Mouse (Mus musculus) heart, postnatal 0 days (tissue): ENCODE results near the gene Ppp2r2c. TPM values are rescaled to one million over a fixed set of nuclear protein-coding genes. Genes with fewer than 3 reads are reported as not detected.

Source experiments
- ATAC-seq: fragments of 200-750 bp; cut with Nextera tagmentation; 2 replicates; pipeline ENCODE4 v1.8.0; 2017; ENCODE audit warnings: low read depth, moderate number of reproducible peaks, moderate library complexity; ENCODE audit not compliant: insufficient read depth
- DNase-seq: peaks from one replicate; pipeline ENCODE4 v3.0.0-alpha.2; 2016; ENCODE audit warnings: low spot score
- H3K27ac ChIP-seq: fragments of 300-500 bp; sonication (generic); 2 replicates; pipeline ENCODE4 v1.5.1; 2014; ENCODE audit warnings: low read depth, mild to moderate bottlenecking
- H3K27me3 ChIP-seq: fragments of 300-500 bp; sonication (generic); 2 replicates; pipeline ENCODE4 v1.6.1; 2014; ENCODE audit warnings: low read length, mixed read lengths; ENCODE audit not compliant: control insufficient read depth, insufficient read depth
- H3K36me3 ChIP-seq: fragments of 300-500 bp; sonication (generic); replicated peaks from 2 replicates; pipeline ENCODE4 v1.6.1; 2014; ENCODE audit warnings: low read length, mixed read lengths; ENCODE audit not compliant: control insufficient read depth, insufficient read depth
- H3K4me1 ChIP-seq: fragments of 300-500 bp; sonication (generic); 2 replicates; pipeline ENCODE4 v1.6.1; 2014; ENCODE audit warnings: antibody characterized with exemption; ENCODE audit not compliant: control insufficient read depth, insufficient read depth
- H3K4me2 ChIP-seq: fragments of 300-500 bp; sonication (generic); 2 replicates; pipeline ENCODE4 v1.6.1; 2014; ENCODE audit warnings: low read depth, mild to moderate bottlenecking, low read length, moderate library complexity
- H3K4me3 ChIP-seq: fragments of 300-500 bp; sonication (generic); 2 replicates; pipeline ENCODE4 v1.5.1; 2014; ENCODE audit warnings: low read depth, low read length
- H3K9ac ChIP-seq: fragments of 300-500 bp; sonication (generic); replicated peaks from 2 replicates; pipeline ENCODE4 v1.6.1; 2014; ENCODE audit warnings: low read depth, low read length, mixed read lengths
- H3K9me3 ChIP-seq: fragments of 300-500 bp; sonication (generic); replicated peaks from 2 replicates; pipeline ENCODE4 v1.6.1; 2016; ENCODE audit warnings: low read length; ENCODE audit not compliant: control insufficient read depth
- CTCF ChIP-seq: IDR thresholded peaks from 2 replicates; pipeline ENCODE4 v1.5.1; 2016; ENCODE audit warnings: antibody characterized with exemption, control low read depth, low read depth
- EP300 ChIP-seq: IDR thresholded peaks from 2 replicates; pipeline ENCODE4 v1.6.1; 2016; ENCODE audit warnings: antibody characterized with exemption, low read depth
- WGBS: fragments of 180-500 bp; shearing (Covaris S2); extraction: QIAGEN DNeasy Blood & Tissue Kit; methylation state at CpG from one replicate; pipeline ENCODE4 v1.1.7; 2014; 5-methylcytosine and 5-hydroxymethylcytosine counted together
- polyA plus RNA-seq: library from polyadenylated mRNA; unstranded; fragments of >200 nt; fragmentation: Nextera tagmentation; extraction: Ambion mirVana; gene quantifications from 2 replicates; pipeline ENCODE4 v1.2.1, GENCODE M21; 2015
- total RNA-seq: library from RNA; depleted of rRNA; stranded (reverse); fragments of >200 nt; gene quantifications from 2 replicates; pipeline ENCODE4 v1.2.3, GENCODE M21; 2014; ENCODE audit warnings: low replicate concordance

Gene Ppp2r2c
- total and polyA plus RNA-seq, 2 experiments from 2014 or later = not detected

DNA sequence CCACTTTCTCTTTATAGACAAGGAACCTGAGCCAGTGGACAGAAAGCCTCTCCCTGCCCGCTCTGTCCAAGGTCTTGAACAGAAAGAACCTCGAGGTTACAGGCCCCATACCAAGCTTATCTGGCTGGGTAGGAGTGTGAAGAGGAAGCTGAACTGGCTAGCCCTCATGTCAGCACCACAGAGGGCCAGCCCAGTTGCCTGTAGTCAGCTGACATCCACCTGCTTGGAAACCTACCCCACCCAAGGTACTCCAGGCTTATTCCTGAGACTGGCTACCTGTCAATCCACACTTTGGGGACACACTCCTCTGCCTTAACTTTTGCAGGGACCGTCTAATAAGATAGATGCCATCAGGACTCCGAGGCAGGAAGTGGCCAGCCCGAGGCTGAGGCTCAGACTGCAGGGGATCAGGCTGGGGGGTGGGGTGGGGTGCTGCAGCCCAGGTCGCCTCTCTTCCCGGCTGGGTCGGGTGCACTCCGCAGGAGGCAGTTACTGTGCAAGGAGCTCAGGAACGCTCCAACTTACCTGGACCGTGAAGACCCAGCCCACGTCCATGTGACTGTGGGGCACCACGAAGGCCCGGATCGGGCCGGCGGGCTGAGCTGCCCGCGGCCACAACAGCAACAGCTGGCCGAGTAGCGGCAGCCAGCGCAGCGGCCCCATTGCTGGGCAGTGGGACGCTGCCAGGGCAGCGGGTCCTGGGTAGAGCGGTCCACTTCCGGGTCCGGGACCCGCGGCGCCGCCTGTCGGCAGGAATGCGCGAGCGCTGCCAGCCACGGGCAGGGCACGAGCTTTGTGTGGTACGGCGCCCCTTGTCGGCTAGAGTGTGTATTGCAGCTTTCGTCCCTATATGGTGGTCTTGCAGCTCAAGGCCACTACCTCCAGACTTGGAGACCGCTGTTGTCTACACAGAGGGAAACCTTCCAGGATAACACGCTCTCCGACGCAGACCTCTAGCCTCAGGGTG lies 38.1 kb upstream of the Ppp2r2c start, which contains the start of gene Man2b2:
Man2b2 (minus strand) TSS at position 741 of the 967 bp plus-strand sequence.
- Histone ChIP-seq H3K9me3 (no peaks in the 10 kb centered on the region), H3K9ac (peak within 1 kb of the TSS; percentile 65), H3K27ac (peak within 1 kb of the TSS; percentile 39), H3K4me2 (peak within 1 kb of the TSS; percentile 89), H3K4me3 (peak within 1 kb of the TSS; percentile 67), H3K4me1 (peaks cover 5% of the 10 kb centered on the region; the same call in 1 of the 2 replicates), H3K27me3 (0 out of 2 replicates have a peak, but pooled peaks cover 5% of the 10 kb centered on the region), H3K36me3 (peaks cover 20% of the 10 kb centered on the region; the same call in 1 of the 2 replicates)
- TF ChIP-seq EP300 (peak; percentile 50; the same call in 1 of the 2 replicates), CTCF (peak; percentile 99)
- ATAC-seq (peak; percentile 93), DNase-seq (peak; percentile 53)
- WGBS = 2% methylated on average over 46 of the region's 46 CpGs

DNA sequence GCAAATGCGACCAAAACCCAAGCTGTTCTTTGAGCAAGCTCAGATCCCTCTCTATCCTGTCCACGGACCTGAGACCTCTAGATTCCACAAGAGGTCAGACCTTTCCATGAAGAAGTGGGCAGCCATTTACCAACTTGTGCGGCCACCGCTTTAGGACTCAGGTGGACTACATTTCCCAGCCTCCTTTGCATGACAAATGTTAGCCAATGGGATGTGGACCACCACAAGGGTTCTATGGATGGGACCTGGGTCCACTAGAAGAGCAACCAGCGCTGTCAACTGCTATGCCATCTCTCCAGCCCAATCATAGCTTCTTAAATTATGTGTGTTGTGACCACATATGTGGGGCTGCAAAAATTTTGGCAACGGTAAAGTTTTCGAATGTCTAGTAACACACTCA lies 37.0 kb upstream of the Ppp2r2c start:
- no peak overlapping the region for H3K4me2 ChIP-seq
- H3K27ac ChIP-seq = no peak overlapping the region
- no peak for DNase-seq
- no peaks in the 10 kb centered on the region for H3K9me3 ChIP-seq
- no peak overlapping the region for H3K4me3 ChIP-seq
- H3K9ac ChIP-seq = no peak overlapping the region
- ATAC-seq = no peak
- 55% methylated on average over 7 of the region's 7 CpGs for WGBS
- H3K36me3 ChIP-seq = peaks cover 15% of the 10 kb centered on the region; the same call in 1 of the 2 replicates
- TF ChIP-seq EP300 (no peak), CTCF (no peak)
- H3K4me1 ChIP-seq = peaks cover 5% of the 10 kb centered on the region; the same call in 1 of the 2 replicates
- 0 out of 2 replicates have a peak, but pooled peaks cover 5% of the 10 kb centered on the region for H3K27me3 ChIP-seq

GRCm38 (mm10) chr5:36835933-36836332 lies 32.4 kb upstream of the Ppp2r2c start:
- DNase-seq = peak; percentile 24
- ATAC-seq = no peak; the same call in 1 of the 2 replicates
- no peak overlapping the region for H3K4me2 ChIP-seq
- TF ChIP-seq CTCF = peak; percentile 96
- TF ChIP-seq EP300 = no peak
- no peak overlapping the region for H3K9ac ChIP-seq
- 0 out of 2 replicates have a peak, but pooled peaks cover 5% of the 10 kb centered on the region for H3K27me3 ChIP-seq
- no peaks in the 10 kb centered on the region for H3K4me1 ChIP-seq
- no peaks in the 10 kb centered on the region for H3K9me3 ChIP-seq
- no peak overlapping the region for H3K4me3 ChIP-seq
- H3K27ac ChIP-seq = no peak overlapping the region
- WGBS = 2% methylated on average over 6 of the region's 6 CpGs
- no peaks in the 10 kb centered on the region for H3K36me3 ChIP-seq

GRCm38 (mm10) chr5:36839032-36839431 lies 29.3 kb upstream of the Ppp2r2c start:
- Histone ChIP-seq H3K4me2 (no peak overlapping the region), H3K36me3 (no peaks in the 10 kb centered on the region), H3K27ac (no peak overlapping the region), H3K4me1 (no peaks in the 10 kb centered on the region), H3K9ac (no peak overlapping the region), H3K9me3 (no peaks in the 10 kb centered on the region), H3K27me3 (no peaks in the 10 kb centered on the region), H3K4me3 (no peak overlapping the region)
- no peak for ATAC-seq
- TF ChIP-seq EP300 (no peak), CTCF (no peak)
- 70% methylated on average over 2 of the region's 2 CpGs for WGBS
- DNase-seq = no peak

DNA sequence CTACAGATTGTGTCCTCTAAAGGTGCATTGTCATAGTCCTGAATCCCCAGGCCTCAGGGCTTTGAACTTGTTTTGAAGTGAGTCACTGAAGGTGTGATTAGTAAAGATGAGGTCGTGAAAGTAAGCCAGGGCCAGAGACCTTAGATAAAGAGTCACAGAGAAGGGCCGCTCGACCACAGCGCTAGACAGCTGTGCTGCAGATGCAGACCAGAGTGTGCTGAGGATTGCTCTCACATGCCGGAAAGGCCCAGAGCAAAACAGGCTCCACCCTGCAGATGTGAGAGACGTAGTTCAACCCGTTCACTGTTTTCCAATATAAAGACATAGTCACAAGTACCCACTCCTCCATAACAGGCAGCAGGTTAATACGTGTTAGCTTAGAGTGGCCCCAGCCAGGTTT lies 28.7 kb upstream of the Ppp2r2c start:
- Histone ChIP-seq H3K27me3 (no peaks in the 10 kb centered on the region), H3K4me2 (no peak overlapping the region), H3K9ac (no peak overlapping the region), H3K4me1 (no peaks in the 10 kb centered on the region), H3K4me3 (no peak overlapping the region), H3K27ac (no peak overlapping the region), H3K36me3 (no peaks in the 10 kb centered on the region), H3K9me3 (no peaks in the 10 kb centered on the region)
- no peak for DNase-seq
- no peak for ATAC-seq
- no peak for TF ChIP-seq EP300
- WGBS = 44% methylated on average over 8 of the region's 8 CpGs
